Mouse (Mus musculus) common myeloid progenitor, adult 5-6 weeks (primary cell): ENCODE data around the gene Mrap. TPM values are rescaled to one million over a fixed set of nuclear protein-coding genes. Genes with fewer than 3 reads are reported as not detected.

Experiments
- ATAC-seq: replicated peaks from 2 replicates; pipeline ENCODE4 v1.8.0; 2016; ENCODE audit warnings: low read depth, mild to moderate bottlenecking, moderate TSS enrichment, inconsistent platforms; ENCODE audit not compliant: poor library complexity, severe bottlenecking
- total RNA-seq: library from RNA; stranded (forward); fragments of 200-1000, 187-1606 nt; gene quantifications from 2 replicates; pipeline ENCODE4 v1.2.3, GENCODE M21; 2017

Gene Mrap
- total RNA-seq, 1 experiment from 2014 or later, result not detected

GRCm38 (mm10) chr16:90747143-90747542 is 9.1 kb downstream of the Mrap start:
- no peak for ATAC-seq

DNA sequence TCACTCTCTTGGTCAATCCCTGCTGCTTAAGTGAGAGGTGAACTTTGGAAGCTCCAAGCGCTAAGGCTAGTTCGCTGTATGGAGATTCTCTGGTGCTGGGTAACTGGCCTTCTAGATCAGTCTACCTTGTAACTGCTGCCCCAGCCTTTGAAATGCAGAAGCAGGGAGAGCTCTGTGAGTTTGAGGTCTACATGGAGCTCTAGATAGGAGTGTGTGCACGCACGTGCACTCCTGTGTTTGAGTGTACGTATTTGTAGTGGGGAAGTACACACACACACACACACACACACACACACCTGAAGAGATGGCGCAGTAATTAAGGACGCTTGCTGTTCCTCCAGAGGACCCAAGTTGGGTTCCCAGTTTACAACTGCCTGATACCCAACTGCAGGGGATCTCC is 10.2 kb downstream of the Mrap start:
- ATAC-seq, result no peak

DNA sequence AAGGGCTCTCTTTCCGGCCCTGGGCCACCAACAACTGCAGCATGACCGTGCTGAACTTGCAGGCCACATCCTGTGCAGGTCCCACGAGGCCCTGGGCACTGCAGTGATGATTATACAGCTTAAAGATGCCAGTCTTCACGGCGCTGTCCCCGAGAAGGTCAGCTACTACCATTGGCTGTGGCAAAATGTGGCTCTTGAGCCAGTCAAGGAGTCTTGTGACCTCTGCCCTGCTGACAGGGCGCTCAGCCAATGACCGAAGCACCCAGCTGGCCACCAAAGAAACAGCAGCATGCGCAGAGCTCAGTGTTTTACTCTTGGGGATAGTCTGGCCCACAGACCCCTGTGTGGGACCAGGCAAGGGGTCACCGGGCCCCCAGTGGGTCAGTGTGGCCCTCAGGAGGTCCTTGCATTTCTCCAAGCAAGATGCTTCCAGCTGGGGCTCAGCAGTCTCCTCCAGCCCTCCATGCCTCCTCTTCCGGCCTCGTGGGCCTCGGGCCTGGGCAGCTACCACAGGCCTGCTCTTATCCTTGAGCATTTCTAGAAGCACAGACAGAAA is 15.5 kb downstream of the Mrap start:
- ATAC-seq, result no peak

DNA sequence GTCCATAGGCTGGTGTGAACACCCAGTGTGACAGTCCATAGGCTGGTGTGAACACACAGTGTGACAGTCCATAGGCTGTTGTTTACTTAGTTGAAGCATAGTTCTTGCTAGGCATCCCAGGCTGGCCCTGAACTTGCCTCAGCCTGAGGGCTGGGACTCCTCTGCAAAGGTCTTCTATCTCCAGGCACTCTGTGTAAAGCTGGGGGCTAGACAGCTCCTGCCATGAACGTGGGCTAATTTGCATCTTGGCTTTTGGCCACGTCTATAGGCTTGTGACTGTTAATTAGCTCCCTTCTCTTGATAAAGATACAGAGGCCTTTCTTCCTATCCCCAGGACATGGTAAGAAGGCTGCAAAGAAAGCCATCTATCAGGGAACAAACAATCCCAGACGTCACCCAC is 21.3 kb downstream of the Mrap start:
- ATAC-seq, result no peak

GRCm38 (mm10) chr16:90760515-90760914 is 22.5 kb downstream of the Mrap start:
- ATAC-seq, result no peak

DNA sequence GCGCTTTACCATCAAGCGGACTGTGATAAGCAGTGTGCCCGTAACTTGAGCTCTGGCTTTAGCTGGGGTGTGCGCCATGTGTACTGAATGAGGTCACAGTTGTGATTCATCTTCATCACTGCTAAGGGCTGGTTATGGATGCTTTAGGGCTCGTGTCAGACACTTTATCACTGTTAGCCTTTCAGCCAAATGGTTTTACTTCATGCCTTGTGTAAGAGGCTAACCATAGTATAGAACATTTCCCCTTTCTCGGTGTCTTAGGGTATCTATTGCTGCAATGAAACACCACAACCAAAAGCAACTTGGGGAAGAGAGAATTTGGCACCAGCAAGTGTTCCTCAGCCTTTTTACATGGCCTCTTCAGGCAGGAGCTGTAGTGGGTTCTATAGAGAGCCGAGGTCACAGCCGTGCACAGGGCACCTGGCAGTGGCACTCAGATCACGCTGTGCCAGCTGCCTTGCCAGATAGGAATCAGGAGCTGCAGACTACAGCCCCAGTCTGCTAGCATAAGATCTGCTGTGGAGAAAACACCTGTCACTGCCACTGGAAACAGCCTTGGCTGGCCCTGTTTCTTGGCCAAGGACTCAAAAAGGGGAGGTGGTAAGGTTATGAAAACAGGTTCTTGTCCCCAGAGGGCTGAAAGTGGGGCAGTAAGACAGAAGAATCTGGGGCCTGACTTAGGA is 27.3 kb downstream of the Mrap start:
- peak; percentile 35; the same call in 1 of the 2 replicates for ATAC-seq

GRCm38 (mm10) chr16:90766919-90767454 is 29.0 kb downstream of the Mrap start:
- ATAC-seq, result no peak

GRCm38 (mm10) chr16:90774216-90774615 is 36.2 kb downstream of the Mrap start:
- no peak for ATAC-seq

DNA sequence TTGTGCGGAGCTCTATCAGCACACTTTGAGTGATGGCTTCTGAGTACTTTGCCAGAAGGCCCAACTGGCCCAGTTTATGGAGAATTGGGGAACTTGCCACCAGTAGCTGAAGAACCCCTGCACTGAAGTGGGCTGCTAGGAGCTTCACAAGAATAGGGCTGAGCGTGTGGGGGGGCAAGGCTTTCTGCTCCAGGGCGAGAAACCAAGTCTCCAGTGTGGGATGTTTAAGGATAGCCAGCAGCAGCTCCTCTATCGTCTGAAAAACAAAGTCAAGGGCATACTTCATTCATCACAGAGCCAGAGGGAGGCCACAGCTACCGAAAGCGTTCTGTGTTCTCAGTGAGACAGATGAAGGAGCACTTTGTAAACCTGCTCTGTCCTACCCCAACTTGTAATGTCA is 36.6 kb downstream of the Mrap start:
- ATAC-seq, result no peak

- no peak for ATAC-seq
Measured at GRCm38 (mm10) chr16:90775946-90776520, 38.0 kb downstream of the Mrap start.

GRCm38 (mm10) chr16:90779783-90780182 is 41.8 kb downstream of the Mrap start:
- ATAC-seq, result no peak

DNA sequence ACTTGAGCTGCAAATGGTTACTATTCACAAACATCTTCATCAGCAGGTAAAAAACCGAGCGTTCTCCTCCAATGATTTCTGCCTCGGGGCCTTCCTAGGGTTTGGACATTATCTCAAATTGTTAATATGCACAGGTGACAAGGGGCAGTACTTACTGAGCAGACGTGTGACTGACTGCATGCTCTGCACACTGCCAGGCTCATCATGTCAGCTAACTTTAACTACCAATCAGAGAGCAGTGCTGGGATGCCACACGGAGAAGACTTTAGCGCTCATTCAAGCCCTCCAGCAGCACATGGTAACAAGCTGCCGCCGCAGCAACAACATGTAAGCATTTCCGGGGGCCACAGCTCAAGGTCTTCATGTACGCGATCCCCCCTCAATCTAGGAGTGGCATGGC is 45.3 kb downstream of the Mrap start:
- no peak for ATAC-seq

- no peak for ATAC-seq
Measured at GRCm38 (mm10) chr16:90785257-90785656, 47.2 kb downstream of the Mrap start.

DNA sequence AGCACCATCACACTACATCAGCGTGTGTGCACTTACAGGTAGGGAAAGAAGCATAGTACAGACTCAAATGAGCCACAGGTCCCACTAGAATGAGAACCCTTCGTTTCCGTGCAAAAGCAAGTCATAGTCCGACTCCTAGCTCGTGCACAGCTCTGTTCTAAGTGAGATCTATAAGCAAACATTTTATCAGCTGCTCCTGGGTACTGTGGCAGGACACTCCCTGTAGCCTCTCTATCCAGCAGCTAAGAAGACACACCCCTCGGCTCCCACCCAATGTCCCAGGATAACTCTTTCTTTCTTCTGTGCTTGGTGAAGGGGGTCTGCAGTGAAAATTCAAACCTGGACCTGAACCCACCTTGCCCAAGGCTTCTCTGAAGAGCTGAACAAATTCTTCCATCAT is 50.6 kb downstream of the Mrap start:
- no peak for ATAC-seq

DNA sequence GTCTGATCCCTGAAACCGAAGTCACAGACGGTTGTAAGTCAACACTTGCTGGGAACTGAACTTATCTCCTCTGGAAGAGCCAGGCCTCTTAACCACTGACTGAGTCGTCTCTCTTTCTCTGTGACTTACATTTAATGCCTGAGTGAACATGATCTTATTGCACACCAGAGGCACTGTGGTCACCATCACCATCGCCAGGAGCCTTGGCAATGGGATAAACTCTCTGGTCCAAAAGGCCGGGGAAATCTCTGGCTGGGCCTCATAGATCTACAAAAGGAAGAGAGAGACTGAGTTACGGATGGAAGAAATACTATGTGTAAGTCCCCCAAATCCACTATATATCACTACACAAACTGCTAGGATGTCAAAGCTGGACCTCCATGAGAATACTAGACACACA is 52.9 kb downstream of the Mrap start:
- no peak for ATAC-seq

DNA sequence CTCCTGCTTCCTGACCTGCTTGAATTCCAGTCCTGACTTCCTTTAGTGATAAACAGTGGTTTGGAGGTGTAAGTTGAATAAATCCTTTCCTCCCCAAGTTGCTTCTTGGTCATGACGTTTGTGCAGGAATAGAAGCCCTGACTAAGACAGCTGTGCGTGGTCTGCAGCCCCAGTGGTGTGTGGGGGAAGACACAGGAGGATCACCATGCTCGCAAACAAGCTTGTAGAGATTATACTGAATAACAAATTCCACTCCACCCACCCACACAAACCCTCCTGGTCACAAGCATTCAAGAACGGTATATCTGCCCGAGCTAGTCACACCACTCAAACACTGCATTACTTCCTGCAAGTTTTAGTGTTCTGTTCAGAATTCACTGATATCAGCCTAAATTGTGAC is 54.1 kb downstream of the Mrap start:
- no peak for ATAC-seq

- ATAC-seq, result no peak
Measured at GRCm38 (mm10) chr16:90792500-90792899, 54.5 kb downstream of the Mrap start.

DNA sequence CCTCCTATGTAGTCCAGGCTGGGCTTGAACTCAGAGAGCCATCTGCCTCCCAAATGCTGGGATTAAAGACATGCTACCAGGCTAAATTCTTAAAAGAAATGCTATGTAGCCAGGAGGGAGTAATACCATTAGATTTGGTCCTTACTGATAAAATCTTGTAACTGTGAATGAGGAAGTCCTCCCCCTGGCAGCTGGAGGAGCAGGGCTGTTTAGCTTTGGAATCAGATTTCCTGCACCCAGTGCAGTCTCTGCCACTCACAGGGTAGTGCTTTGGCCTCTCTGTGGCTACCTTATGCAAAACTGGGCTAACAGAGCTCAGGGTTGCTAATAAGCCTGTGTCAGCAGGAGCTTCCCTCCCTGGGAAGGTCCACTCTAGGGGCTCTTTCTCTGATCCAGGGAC is 56.7 kb downstream of the Mrap start:
- 0 out of 2 replicates have a peak, but pooled peaks have one; percentile 32 for ATAC-seq

DNA sequence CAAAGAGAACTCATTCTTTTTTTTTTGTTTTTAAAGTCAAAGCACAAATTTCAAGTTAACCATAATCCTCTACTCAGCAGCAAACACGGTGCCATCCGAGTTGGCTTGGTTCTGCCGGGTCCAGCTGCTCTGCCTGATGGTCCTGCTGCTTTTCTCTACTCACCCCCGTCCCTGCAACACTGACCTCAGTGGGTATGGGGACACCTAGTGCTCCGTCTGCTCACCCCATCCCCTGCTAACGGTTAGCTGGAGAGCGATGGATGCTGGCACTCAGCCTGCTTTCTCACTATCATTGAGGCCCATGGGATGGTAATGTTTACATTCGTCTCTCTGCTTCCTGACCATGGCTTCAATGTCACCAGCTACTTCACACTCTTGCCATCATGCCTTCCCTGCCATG is 60.4 kb downstream of the Mrap start:
- no peak for ATAC-seq

DNA sequence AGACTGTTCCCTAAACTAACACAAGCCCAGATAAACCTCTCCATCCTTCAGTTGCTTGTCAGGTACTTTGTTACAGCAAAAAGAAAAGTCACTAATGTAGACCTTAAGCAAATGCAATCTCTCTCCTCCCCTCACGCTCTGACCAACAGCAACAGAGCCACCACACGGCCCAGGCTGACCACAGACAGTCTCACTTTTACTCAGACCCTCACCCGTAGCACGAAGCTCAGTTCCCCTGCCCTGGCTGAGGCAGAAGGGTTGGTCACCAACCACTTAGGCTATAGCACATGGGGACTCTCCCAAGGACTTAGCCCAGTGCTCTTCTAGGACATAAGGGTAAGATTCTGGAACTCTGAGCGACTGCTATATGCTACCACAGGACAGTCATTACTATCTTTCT is 60.8 kb downstream of the Mrap start:
- no peak for ATAC-seq
